Mouse (Mus musculus) lung, postnatal 0 days (tissue): Measurements from ENCODE around the gene Smc5.

Source experiments
- CTCF ChIP-seq: IDR thresholded peaks from 2 replicates; pipeline ENCODE4 v1.5.1; 2016; ENCODE audit warnings: antibody characterized with exemption, mild to moderate bottlenecking
- EP300 ChIP-seq: IDR thresholded peaks from 2 replicates; pipeline ENCODE4 v1.6.1; 2016; ENCODE audit warnings: antibody characterized with exemption, mild to moderate bottlenecking, control low read depth

GRCm38 (mm10) chr19:23188986-23189385, 84.7 kb downstream of the Smc5 start:
- TF ChIP-seq EP300: no peak
- no peak for TF ChIP-seq CTCF
